Mouse (Mus musculus): Measurements from ENCODE around the gene Miga1. TPM values are rescaled to one million over a fixed set of nuclear protein-coding genes. Genes with fewer than 3 reads are reported as not detected.

Miga1 gene
- polyA plus RNA-seq, 1 experiment from 2014 or later: 17.1 TPM

Other genes starting within 250 kb of the Miga1 start
- 0.95 and 1.5 TPM in 2 replicates for gene Gipc2, start 174.2 kb downstream of the Miga1 start, polyA plus RNA-seq (2016; fragmentation: Nextera tagmentation; extraction: Ambion mirVana)
- gene Dnajb4, start 130.1 kb downstream of the Miga1 start, polyA plus RNA-seq (2016; fragmentation: Nextera tagmentation; extraction: Ambion mirVana): 20.1 and 22.6 TPM in 2 replicates
- 411 and 422 TPM in 2 replicates for gene Fubp1, start 130.0 kb downstream of the Miga1 start, polyA plus RNA-seq (2016; fragmentation: Nextera tagmentation; extraction: Ambion mirVana)
- gene Nexn, start 74.1 kb downstream of the Miga1 start, polyA plus RNA-seq (2016; fragmentation: Nextera tagmentation; extraction: Ambion mirVana): 3.0 and 4.5 TPM in 2 replicates
- 47.2 and 58.8 TPM in 2 replicates for gene Usp33, start 6.1 kb upstream of the Miga1 start, polyA plus RNA-seq (2016; fragmentation: Nextera tagmentation; extraction: Ambion mirVana)
- gene Zzz3, start 55.1 kb upstream of the Miga1 start, polyA plus RNA-seq (2016; fragmentation: Nextera tagmentation; extraction: Ambion mirVana): 53.3 and 54.6 TPM in 2 replicates